Mouse (Mus musculus): ENCODE measurements around the gene Rabif.

DNA sequence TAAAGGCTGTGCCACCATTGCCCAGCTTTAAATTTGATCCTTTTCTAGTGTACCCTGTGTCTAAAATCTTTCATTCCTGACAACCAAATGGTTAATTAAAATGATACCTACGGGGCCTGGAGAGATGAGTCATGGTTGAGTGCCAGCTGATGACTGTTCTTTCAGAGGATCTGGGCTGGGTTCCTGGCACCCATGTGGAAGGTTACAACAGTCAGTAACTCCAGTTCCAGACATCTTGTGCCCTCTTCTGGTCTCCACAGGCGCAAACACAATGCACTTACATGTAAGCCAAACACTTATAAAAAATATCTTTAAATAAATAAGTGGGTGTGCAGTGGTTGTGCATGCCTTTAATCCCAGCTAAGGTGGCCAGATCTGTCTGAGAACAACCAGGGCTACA, 952 bp upstream of the Rabif start:
- TF ChIP-seq CTCF (IDR thresholded peaks at IDR 0.05; ENCODE audit: borderline replicate concordance, control insufficient read depth, extremely low read depth, insufficient read depth, low read length, poor library complexity) = no peak
- TF ChIP-seq POLR2A (IDR thresholded peaks at IDR 0.05; ENCODE audit: control insufficient read depth, extremely low read depth, insufficient read depth, low read length, poor library complexity) = no peak
